Mouse (Mus musculus) intestine, embryonic 16.5 days (tissue): ENCODE measurements around the gene Gm1043. TPM values are rescaled to one million over a fixed set of nuclear protein-coding genes. Genes with fewer than 3 reads are reported as not detected.

Experiments
- ATAC-seq: fragments of 200-750 bp; cut with Nextera tagmentation; 2 replicates; pipeline ENCODE4 v1.8.0; 2017; ENCODE audit warnings: moderate TSS enrichment, moderate library complexity
- H3K27ac ChIP-seq: fragments of 300-500 bp; sonication (generic); 2 replicates; pipeline ENCODE4 v1.5.1; 2014; ENCODE audit warnings: mild to moderate bottlenecking, low read length
- H3K27me3 ChIP-seq: fragments of 300-500 bp; sonication (generic); replicated peaks from 2 replicates; pipeline ENCODE4 v1.6.1; 2014; ENCODE audit warnings: low read length, control low read depth, mixed read lengths; ENCODE audit not compliant: control insufficient read depth, insufficient read depth
- H3K36me3 ChIP-seq: fragments of 300-500 bp; sonication (generic); 2 replicates; pipeline ENCODE4 v1.6.1; 2014; ENCODE audit warnings: low read length, control low read depth; ENCODE audit not compliant: control insufficient read depth, insufficient read depth
- H3K4me1 ChIP-seq: fragments of 300-500 bp; sonication (generic); 2 replicates; pipeline ENCODE4 v1.6.1; 2014; ENCODE audit warnings: low read length, control low read depth, mixed read lengths; ENCODE audit not compliant: control insufficient read depth, insufficient read depth
- H3K4me2 ChIP-seq: fragments of 300-500 bp; sonication (generic); 2 replicates; pipeline ENCODE4 v1.6.1; 2014; ENCODE audit warnings: low read depth, low read length, control low read depth
- H3K4me3 ChIP-seq: fragments of 300-500 bp; sonication (generic); 2 replicates; pipeline ENCODE4 v1.5.1; 2014; ENCODE audit warnings: mild to moderate bottlenecking, low read length
- H3K9ac ChIP-seq: fragments of 300-500 bp; sonication (generic); 2 replicates; pipeline ENCODE4 v1.6.1; 2014; ENCODE audit warnings: low read depth, low read length
- H3K9me3 ChIP-seq: fragments of 300-500 bp; sonication (generic); 2 replicates; pipeline ENCODE4 v1.6.1; 2016; ENCODE audit warnings: low read length, control low read depth; ENCODE audit not compliant: control insufficient read depth
- WGBS: fragments of 180-500 bp; shearing (Covaris S2); extraction: QIAGEN DNeasy Blood & Tissue Kit; methylation state at CpG from one replicate; pipeline ENCODE4 v1.1.7; 2014; 5-methylcytosine and 5-hydroxymethylcytosine counted together
- polyA plus RNA-seq: library from polyadenylated mRNA; unstranded; fragments of >200 nt; fragmentation: Nextera tagmentation; extraction: Ambion mirVana; gene quantifications from 2 replicates; pipeline ENCODE4 v1.2.1, GENCODE M21; 2015

Gm1043 gene
- polyA plus RNA-seq, 1 experiment from 2014 or later, result 0.04 TPM

- peak; percentile 76 for ATAC-seq
- WGBS, result 2% methylated on average over 41 of the region's 56 CpGs
These were observed 156.5 kb downstream of the Gm1043 start, which contains the start of gene Crmp1 for GRCm38 (mm10) chr5:37241651-37242151. TSS of gene Crmp1 (plus strand) at chr5:37241940.

GRCm38 (mm10) chr5:37242360-37243168 is 157.4 kb downstream of the Gm1043 start:
- H3K9me3 ChIP-seq, result no peaks in the 10 kb centered on the region
- no peak for ATAC-seq
- H3K4me3 ChIP-seq, result peak overlapping the region; percentile 44
- H3K27me3 ChIP-seq, result peaks cover 77% of the 10 kb centered on the region
- H3K4me1 ChIP-seq, result peaks cover 13% of the 10 kb centered on the region
- no peak overlapping the region for H3K9ac ChIP-seq
- peak overlapping the region; percentile 71 for H3K4me2 ChIP-seq
- 12% methylated on average over 42 of the region's 44 CpGs for WGBS
- H3K36me3 ChIP-seq, result no peaks in the 10 kb centered on the region
- H3K27ac ChIP-seq, result no peak overlapping the region

More at GRCm38 (mm10) chr5:37241651-37242151, 156.5 kb downstream of the Gm1043 start, which contains the start of gene Crmp1:
- Histone ChIP-seq H3K9ac (no peak within 1 kb of the TSS), H3K4me2 (peak within 1 kb of the TSS; percentile 71), H3K27ac (no peak within 1 kb of the TSS), H3K36me3 (no peaks in the 10 kb centered on the region), H3K9me3 (no peaks in the 10 kb centered on the region), H3K4me3 (peak within 1 kb of the TSS; percentile 44), H3K27me3 (peaks cover 70% of the 10 kb centered on the region), H3K4me1 (peaks cover 13% of the 10 kb centered on the region)

- peaks cover 13% of the 10 kb centered on the region for H3K4me1 ChIP-seq
- H3K4me3 ChIP-seq, result no peak overlapping the region; the same call in 1 of the 2 replicates
- ATAC-seq, result no peak
- peaks cover 80% of the 10 kb centered on the region for H3K27me3 ChIP-seq
- WGBS, result 2% methylated on average over 19 of the region's 19 CpGs
- no peak overlapping the region for H3K27ac ChIP-seq
- H3K4me2 ChIP-seq, result no peak overlapping the region
- H3K36me3 ChIP-seq, result no peaks in the 10 kb centered on the region
- no peak overlapping the region for H3K9ac ChIP-seq
- H3K9me3 ChIP-seq, result no peaks in the 10 kb centered on the region
These were observed 158.2 kb downstream of the Gm1043 start for GRCm38 (mm10) chr5:37243169-37243886.

- Histone ChIP-seq H3K9me3 (no peaks in the 10 kb centered on the region), H3K27ac (no peak overlapping the region), H3K36me3 (no peaks in the 10 kb centered on the region), H3K9ac (no peak overlapping the region), H3K4me3 (no peak overlapping the region), H3K4me1 (peaks cover 13% of the 10 kb centered on the region), H3K4me2 (no peak overlapping the region), H3K27me3 (peaks cover 80% of the 10 kb centered on the region)
- WGBS, result 6% methylated on average over 13 of the region's 13 CpGs
- no peak for ATAC-seq
These were observed 159.0 kb downstream of the Gm1043 start for GRCm38 (mm10) chr5:37244161-37244560.

GRCm38 (mm10) chr5:37244666-37245242 is 159.6 kb downstream of the Gm1043 start:
- Histone ChIP-seq H3K36me3 (no peaks in the 10 kb centered on the region), H3K9ac (no peak overlapping the region), H3K4me2 (peak overlapping the region; percentile 66; the same call in 1 of the 2 replicates), H3K4me3 (no peak overlapping the region; the same call in 1 of the 2 replicates), H3K9me3 (no peaks in the 10 kb centered on the region), H3K27me3 (peaks cover 77% of the 10 kb centered on the region), H3K4me1 (peaks cover 13% of the 10 kb centered on the region), H3K27ac (no peak overlapping the region)
- 31% methylated on average over 9 of the region's 9 CpGs for WGBS
- ATAC-seq, result no peak

- under 1% methylated on average over 40 of the region's 42 CpGs for WGBS
- Histone ChIP-seq H3K4me3 (peak overlapping the region; percentile 53), H3K36me3 (no peaks in the 10 kb centered on the region), H3K9ac (peak overlapping the region; percentile 53; the same call in 1 of the 2 replicates), H3K4me2 (peak overlapping the region; percentile 66), H3K4me1 (peaks cover 13% of the 10 kb centered on the region), H3K27me3 (peaks cover 68% of the 10 kb centered on the region), H3K27ac (no peak overlapping the region), H3K9me3 (no peaks in the 10 kb centered on the region)
- ATAC-seq, result peak; percentile 45
These were observed 160.5 kb downstream of the Gm1043 start for GRCm38 (mm10) chr5:37245651-37246050.

GRCm38 (mm10) chr5:37246138-37246910 is 161.2 kb downstream of the Gm1043 start:
- peak overlapping the region; percentile 66 for H3K4me2 ChIP-seq
- peaks cover 13% of the 10 kb centered on the region for H3K4me1 ChIP-seq
- H3K9ac ChIP-seq, result peak overlapping the region; percentile 53; the same call in 1 of the 2 replicates
- peaks cover 61% of the 10 kb centered on the region for H3K27me3 ChIP-seq
- H3K27ac ChIP-seq, result no peak overlapping the region
- H3K9me3 ChIP-seq, result no peaks in the 10 kb centered on the region
- 1% methylated on average over 33 of the region's 37 CpGs for WGBS
- ATAC-seq, result peak; percentile 27
- H3K4me3 ChIP-seq, result peak overlapping the region; percentile 53
- H3K36me3 ChIP-seq, result no peaks in the 10 kb centered on the region

- ATAC-seq, result no peak
These were observed 162.3 kb downstream of the Gm1043 start for GRCm38 (mm10) chr5:37247456-37247855.

More at GRCm38 (mm10) chr5:37247456-37247855, 162.3 kb downstream of the Gm1043 start:
- 38% methylated on average over 4 of the region's 4 CpGs for WGBS
- H3K36me3 ChIP-seq, result no peaks in the 10 kb centered on the region
- H3K4me1 ChIP-seq, result peaks cover 6% of the 10 kb centered on the region
- no peaks in the 10 kb centered on the region for H3K9me3 ChIP-seq
- H3K27ac ChIP-seq, result no peak overlapping the region
- H3K4me2 ChIP-seq, result no peak overlapping the region
- H3K9ac ChIP-seq, result no peak overlapping the region
- no peak overlapping the region for H3K4me3 ChIP-seq
- peaks cover 50% of the 10 kb centered on the region for H3K27me3 ChIP-seq
